Mouse (Mus musculus) CD4-positive, CD25-positive, alpha-beta regulatory T cell, adult 2 months (primary cell): ENCODE data around the gene Cd81.

Experiments used
- DNase-seq: peaks from one replicate; pipeline ENCODE4 v3.0.0-alpha.2; 2012; ENCODE audit warnings: low read depth, low spot score

Cd81 gene

GRCm38 (mm10) chr7:143069751-143070400 is 17.3 kb downstream of the Cd81 start:
- no peak for DNase-seq

DNA sequence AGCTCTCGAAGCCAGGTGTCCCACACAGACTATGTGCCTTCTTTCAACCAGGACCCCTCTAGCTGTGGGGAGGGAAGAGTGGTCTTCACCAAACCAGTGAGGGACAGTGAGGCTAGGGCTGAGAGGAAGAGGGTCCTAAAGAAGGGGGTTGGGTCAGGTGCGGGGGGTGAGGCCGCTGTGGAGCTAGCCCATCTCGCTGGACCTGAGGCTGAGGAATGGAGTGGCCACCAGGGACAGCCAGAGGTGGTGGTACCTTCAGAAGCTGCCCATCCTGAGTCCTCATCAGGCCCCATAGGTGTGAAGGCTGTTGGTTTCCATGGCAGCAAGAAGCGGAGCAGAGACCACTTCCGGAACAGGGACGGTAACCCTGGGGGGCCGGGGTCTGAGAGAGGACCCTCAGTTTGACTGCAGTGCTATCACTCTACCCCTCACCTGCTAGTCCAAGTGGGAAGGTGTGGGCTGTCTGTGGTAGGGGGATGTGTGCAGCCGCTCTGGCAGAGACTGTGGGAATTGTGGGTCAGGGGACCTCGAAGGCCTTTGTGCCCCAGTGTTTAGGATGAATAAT is 18.0 kb downstream of the Cd81 start:
- DNase-seq = no peak

DNA sequence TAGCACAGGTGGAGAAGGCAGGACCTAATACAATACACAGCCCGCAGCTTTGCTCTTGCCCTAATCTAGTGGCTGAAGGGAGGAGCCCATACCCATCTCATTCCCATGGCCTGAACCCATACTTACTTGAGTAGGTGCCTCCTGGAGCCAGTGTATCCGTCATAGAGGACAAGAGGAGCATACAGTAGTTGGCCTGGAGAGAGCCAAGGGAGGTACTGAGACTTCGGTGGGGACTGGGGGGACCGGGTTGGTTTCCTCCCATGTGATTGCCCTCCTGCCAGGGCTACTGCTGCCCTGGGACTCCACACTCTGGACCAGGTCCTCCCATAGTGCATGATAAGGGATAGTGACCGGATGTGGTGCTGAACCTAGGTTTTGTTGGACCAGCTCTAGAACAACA is 20.1 kb downstream of the Cd81 start:
- DNase-seq = no peak

- DNase-seq = peak; percentile 69
Observed at GRCm38 (mm10) chr7:143073086-143073485, 20.5 kb downstream of the Cd81 start.

DNA sequence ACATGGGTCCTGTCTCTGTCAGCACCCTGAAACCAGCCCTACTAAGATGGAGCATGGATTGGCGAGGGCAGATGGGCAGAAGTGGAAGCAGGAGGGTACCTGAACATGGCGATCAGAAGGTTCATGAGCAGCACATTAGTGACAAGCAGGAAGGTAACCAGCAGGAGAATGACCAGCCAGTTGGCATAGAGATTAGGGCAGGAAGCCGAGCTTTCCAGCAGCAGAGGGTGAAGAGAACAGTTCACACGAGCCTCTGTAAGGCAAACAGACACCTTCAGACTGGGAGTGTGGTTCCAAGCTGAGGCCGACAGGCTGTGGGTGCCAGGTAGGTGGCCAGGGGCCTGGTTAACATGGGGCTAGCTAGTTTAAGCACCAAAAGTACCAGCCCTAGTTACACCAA is 22.9 kb downstream of the Cd81 start:
- DNase-seq = no peak

GRCm38 (mm10) chr7:143077351-143077750 is 24.8 kb downstream of the Cd81 start:
- no peak for DNase-seq

DNA sequence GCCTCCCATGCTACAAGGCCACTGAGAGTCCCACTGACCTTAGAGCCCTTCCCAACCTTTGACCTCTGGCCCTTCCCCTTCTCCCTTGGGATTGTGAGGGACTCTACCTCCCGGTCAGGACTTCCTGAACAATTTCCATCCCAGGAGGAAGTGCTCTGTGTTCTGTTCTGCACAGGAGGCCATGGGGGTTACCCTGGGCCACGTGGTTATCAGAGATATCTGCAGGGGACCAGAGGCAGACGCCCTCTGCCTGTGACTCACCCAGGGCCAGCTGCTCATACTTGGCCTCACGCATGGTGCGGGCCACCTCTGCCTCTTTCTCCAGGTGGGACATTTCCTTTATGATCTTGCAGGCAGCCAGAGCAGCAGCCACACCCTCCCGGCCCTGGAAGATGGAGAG is 29.5 kb downstream of the Cd81 start:
- no peak for DNase-seq

GRCm38 (mm10) chr7:143083708-143084107 is 31.2 kb downstream of the Cd81 start:
- no peak for DNase-seq

- DNase-seq = peak; percentile 80
Observed at GRCm38 (mm10) chr7:143086366-143086765, 33.8 kb downstream of the Cd81 start.

DNA sequence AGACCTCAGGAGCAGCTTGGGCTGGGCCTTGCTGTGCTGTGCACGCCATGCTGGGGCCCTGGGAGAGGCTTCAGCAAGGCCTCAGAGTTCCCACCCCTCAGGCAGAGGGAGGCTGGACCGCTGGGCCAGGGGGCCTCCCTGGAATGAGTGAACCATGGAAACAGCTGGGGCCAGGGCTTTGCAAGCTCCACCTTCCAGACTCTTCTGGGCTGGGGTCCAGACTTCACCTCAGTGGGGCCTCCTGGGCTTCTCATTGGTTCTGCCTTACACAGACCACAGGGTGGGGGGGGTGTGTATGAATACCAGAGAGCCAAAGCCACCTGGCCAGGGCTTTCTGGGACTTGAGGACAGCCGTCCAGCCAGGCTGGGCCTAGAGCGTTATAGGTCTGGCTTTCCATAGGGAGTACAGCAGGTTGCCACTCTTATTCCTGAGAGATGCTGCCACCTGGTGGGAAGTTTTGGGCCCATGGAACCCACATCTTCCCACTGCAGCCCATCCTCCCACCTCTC is 34.6 kb downstream of the Cd81 start:
- DNase-seq = peak; percentile 22

DNA sequence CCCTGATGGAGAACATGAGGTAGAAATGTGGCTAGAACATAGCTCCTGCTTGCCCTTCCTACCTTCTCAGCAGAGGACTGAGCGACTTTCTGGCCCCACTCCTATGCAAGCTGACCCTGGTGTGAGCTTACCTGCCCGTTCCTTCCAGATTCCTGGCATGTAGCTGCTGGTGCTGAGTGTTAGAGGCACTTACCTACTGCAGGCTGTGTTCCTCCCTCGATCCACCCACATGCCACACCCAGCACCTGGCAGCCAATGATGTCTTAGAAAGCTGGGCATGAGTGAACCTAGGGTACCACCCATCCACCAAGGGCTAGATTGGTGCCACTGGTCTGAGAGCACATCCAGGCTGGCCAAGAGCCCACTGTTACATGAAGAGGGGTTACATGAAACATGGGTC is 41.3 kb downstream of the Cd81 start:
- DNase-seq = no peak

DNA sequence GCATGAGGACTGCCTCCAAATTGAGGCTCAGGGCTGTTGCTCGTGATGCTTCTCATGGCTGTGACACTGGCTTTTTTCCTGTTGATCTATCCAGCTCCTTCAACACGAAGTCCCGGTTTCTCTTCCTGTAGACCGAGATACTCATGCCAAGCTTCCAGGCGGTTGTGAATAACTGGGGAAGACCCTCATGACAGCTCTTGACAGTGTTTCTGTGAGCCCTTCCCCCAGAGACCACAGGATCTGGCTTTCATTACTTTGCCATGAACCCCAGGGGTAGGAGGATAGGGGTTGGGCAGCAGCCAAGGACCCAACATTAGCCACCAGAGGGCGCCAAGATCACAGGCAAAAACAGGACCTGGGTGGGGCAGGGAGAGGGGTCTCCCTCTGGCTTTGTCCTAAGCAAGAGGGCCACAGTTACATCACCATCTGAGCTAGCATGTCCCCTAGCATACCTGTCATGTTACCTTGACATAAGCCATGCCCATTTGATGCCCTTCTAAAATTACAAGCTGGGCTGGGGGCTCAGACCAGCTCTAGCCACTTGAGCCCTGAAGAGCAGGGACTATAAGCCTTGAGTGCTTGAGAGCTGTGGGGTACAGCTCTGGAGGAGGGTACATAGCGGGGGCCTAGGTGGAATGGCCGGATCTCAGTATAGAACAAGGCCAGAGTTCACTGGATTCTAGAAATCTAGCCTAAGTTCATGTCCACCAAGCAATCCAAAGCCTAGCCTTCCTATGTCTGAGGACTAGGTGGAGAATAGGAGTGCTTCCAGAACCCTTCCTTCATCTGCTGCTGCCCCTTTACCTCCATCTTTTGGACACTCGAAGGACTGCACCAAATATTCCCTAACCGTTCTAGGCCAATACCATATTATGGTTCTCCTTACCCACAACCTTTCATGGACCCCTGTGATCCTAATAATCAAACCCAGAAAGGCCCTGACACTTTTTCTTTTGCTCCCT is 42.3 kb downstream of the Cd81 start, which contains the start of gene Trpm5:
Gene Trpm5, minus strand, starts transcription at position 51 of the 962 bp plus-strand sequence.
- DNase-seq = peak; percentile 68

GRCm38 (mm10) chr7:143095554-143095907 is 43.0 kb downstream of the Cd81 start:
- no peak for DNase-seq

DNA sequence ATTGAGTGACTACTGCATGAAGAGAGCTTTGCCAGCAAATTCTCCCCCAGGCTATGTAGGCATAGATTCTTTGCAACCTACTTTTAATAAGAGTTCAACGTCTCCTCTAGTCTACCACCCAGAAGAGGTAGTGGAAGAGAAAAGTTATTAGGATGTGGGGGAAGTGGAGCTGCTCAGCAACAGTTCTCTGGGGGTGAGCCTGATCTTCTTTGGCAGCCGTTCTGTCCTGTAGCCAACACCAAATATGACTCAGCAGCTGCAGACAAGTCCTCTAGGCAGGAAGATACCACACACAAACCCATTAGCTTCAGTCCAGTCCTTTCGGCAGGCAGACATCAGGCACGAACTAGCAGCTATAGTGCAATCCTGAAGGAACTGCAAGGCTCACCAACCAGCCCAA is 48.2 kb downstream of the Cd81 start:
- no peak for DNase-seq

DNA sequence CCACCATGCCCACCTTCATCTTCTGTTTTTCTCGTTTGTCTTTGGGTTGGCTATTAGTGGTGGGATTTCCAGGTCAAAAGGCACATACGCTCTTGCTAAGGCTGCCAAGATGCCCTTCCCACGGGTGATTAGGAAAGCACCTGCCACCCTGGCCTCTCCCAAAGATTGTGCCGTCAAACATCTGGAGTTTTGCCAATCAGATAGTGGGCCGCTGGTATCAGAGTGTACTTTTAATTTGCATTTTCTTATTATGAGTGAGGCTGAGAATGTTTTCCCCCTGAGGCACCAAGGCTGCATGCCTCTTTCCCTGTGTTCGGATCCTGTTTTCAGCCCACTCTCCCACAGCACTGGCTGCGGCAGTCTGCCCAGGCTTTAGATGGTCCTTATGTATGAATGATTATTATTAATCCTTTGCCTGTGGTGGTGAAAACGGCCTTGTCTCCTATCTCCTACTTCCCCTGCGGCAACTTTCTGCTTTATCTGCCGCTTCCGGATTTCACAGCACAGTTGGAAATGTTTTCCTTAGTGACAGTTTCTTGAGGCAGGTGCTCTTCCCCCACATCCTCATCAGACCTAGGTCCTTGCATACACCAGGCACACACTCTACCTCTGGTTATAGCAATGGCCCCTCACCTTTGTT is 52.8 kb downstream of the Cd81 start:
- DNase-seq = no peak

- DNase-seq = no peak
Observed at GRCm38 (mm10) chr7:143106062-143106461, 53.5 kb downstream of the Cd81 start, which contains the start of gene Kcnq1. Gene Kcnq1, plus strand, starts transcription at chr7:143106362.

DNA sequence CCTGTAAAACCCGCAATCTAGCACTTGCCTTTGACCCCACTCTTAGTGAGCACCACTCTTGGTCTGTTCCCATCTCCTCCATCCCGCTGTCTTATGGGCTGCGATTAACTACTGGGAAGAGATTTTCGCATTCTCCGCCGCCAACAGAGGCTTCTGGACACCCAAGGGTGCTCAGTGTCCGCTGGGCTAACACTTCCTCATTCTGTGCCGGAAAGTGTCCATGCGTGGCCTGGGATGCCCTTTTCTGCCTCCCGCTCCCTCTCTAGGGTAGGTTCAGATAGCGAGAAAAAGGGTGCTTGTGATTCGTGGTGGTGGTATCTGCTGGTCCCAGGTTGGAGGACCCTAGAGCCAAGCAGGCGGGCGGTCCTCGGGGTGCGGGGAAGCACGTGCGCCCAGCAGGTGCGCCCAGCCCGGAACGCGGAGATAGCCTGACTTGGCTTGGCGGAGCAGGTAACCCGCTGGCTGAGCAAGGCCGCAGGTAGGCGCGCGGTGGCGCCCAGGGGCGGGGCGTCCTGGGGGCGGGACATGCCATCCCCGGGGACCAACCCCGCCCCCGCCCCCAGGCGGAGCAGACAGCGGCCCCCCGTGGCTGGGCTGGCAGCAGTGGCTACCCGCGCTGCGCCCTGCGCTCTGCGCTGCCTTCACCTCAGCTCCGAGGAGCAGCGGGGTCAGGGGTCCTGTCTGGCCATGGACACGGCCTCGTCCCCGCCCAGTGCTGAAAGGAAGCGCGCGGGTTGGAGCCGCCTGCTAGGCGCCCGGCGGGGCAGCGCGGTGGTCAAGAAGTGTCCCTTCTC is 54.3 kb downstream of the Cd81 start:
- DNase-seq = peak; percentile 33

DNA sequence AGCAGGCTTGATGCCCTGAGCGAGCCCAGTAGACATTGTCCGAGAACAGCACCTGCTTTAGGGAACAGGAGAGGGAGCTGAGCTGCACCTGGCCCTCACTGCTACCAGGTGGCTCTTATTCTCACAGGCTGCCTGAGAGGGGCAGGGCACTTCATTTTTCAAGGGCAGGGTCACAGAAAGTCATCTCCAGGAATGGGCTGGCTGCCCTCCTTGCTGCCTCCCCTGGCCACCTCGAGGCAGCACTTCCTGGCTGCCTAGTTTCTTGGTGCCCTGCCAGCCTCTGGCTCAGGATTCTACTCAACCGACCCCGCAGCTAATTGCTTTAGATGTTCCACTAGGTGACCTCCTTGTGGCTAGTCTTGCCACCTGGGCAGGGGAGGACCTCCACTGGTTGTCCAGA is 55.7 kb downstream of the Cd81 start:
- DNase-seq = no peak

DNA sequence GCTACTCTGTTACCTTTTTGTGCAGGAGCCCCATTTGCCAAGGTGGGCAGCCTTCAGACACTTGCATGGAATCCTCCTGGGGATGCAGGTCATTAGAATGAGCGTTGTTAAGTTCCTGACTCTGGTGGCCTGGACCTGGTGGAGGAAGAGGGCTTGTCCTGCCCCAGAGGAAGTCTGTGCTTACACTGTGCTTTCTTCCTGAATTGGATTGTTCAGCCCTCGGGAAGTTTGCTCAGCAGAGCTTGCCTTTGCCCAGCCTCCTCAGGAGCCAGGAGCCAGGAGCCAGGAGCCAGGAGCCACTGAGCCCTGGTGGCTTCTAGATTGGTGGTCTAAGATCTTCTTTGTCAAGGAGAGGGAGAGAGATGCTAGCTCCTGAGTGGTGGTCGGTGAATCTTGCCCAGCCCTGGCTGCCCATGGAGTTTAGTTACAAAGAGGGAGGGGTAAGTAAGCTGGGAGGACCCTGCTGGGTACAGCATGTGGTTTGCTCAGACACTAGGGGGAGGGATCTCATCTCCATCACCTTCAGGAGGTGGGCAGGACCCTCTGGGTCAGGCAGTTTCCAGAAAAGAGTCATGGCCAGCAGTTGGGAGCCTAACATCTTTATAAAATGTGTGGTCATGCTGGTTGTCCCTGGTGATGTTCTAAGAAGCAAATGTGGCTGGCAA is 56.6 kb downstream of the Cd81 start:
- no peak for DNase-seq

DNA sequence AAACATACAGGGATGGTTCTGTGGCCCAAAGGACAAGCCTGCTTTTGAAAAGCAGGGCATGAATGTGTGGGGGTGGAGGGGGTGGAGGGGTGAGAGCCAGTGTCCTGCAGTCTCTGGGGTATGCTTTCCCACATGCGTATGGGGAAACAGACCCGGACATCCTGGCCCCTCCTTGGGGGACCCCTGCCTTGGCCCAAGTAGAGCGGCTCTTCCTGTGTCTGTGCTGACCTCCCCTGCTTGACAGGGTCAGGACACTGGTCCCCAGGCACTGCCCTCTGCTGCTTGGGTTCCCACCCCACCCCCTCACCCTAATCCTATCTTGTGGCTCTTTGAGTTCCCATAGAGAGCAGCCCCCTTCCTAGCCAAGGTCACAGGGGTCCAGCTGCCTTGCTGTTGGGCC is 57.2 kb downstream of the Cd81 start:
- DNase-seq = no peak
